Mouse (Mus musculus) lung, adult 2 months (tissue): ENCODE results near the gene Dexi. TPM values are rescaled to one million over a fixed set of nuclear protein-coding genes. Genes with fewer than 3 reads are reported as not detected.

Source experiments
- DNase-seq: peaks from one replicate; pipeline ENCODE4 v3.0.0; 2022
- H3K4me1 ChIP-seq: fragments of 200-500 bp; 2 replicates; pipeline ENCODE4 v1.6.1; 2011; ENCODE audit warnings: low read length; ENCODE audit not compliant: control insufficient read depth, insufficient read depth
- H3K4me3 ChIP-seq: fragments of 200-500 bp; replicated peaks from 2 replicates; pipeline ENCODE3; 2011; ENCODE audit warnings: low read depth, mild to moderate bottlenecking, control low read depth, low read length; ENCODE audit errors: extremely low read depth
- CTCF ChIP-seq: fragments of 200-500 bp; IDR thresholded peaks from 2 replicates; pipeline ENCODE4 v1.5.1; 2011; ENCODE audit warnings: mild to moderate bottlenecking, low read length, control low read depth; ENCODE audit not compliant: insufficient read depth
- POLR2A ChIP-seq: fragments of 200-500 bp; IDR thresholded peaks from 2 replicates; pipeline ENCODE4 v1.6.1; 2011; ENCODE audit warnings: low read depth, mild to moderate bottlenecking, control low read depth, low read length, borderline replicate concordance; ENCODE audit errors: extremely low read depth
- WGBS: fragments of 180-500 bp; shearing (Covaris S2); methylation state at CpG from one replicate; pipeline ENCODE4 v1.1.7; 2018; 5-methylcytosine and 5-hydroxymethylcytosine counted together
- polyA plus RNA-seq: library from polyadenylated mRNA; depleted of rRNA; stranded (reverse); fragments of >200 nt; gene quantifications from 2 replicates; pipeline ENCODE4 v1.2.3, GENCODE M21; 2012

The Dexi gene
- polyA plus RNA-seq, 1 experiment: 56.1 TPM

DNA sequence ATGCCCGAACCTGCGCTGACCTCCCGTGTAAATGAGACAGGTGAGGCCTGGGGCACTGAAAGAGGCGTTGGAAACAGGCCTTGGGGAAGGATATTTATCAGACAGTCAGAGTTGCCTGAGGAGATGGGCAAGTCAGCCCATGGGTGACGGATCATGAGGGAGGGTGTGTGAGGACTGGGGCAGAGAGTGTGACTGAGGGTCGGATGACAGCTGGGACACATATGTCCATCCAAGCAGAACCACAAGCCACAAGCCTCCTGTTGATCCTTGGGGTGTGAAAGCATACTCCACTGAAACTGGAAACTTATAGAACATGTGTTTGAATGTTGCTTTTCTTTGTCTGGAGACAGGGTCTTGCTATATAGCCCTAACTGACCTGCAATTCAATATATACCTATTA lies 34.2 kb downstream of the Dexi start:
- no peak overlapping the region for H3K4me3 ChIP-seq
- H3K4me1 ChIP-seq: no peaks in the 10 kb centered on the region
- 61% methylated on average over 6 of the region's 6 CpGs for WGBS
- DNase-seq: no peak
- TF ChIP-seq CTCF (no peak), POLR2A (no peak)

DNA sequence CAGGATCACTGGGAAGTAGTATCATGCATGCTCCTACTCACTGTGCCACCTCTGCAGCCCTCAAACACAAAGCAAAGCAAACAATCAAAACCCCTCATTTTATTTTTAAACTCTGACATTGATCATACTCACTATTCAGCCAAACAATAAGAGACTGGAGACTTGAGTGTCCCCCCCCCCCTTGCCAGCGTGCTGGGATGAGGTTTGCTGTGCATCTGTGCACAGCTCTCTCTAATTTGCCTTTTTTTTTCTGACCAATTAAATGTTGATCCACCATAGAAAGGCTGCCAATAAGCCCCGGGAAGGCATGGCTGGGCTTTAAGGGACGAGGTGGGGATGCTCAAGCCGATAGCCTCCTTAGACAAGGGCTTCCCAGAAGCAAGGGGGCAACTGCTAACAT lies 35.4 kb downstream of the Dexi start:
- 72% methylated on average over 4 of the region's 4 CpGs for WGBS
- Histone ChIP-seq H3K4me3 (no peak overlapping the region), H3K4me1 (no peaks in the 10 kb centered on the region)
- no peak for TF ChIP-seq CTCF
- DNase-seq: no peak

DNA sequence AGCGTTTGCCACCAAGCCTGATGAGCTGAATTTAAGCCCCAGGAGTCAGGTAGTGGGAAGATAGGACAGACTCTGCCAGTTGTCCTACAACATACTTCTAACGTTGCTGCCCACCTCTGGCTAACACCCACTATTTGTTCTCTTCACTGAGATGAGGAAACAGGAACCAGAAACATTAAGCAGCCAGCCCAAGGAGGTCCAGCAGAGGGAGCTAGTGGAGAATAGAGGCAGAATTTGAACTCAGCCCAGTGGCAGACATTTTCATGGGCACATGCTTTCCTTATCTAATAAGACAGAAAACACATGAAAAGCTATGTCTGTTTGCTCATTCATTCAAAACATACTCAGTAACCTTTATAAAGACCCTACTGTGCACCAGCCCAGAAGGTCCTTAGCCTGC lies 39.8 kb downstream of the Dexi start:
- DNase-seq: no peak
- H3K4me3 ChIP-seq: no peak overlapping the region
- H3K4me1 ChIP-seq: no peaks in the 10 kb centered on the region; the same call in 1 of the 2 replicates
- WGBS: 68% methylated on average over 2 of the region's 2 CpGs
- TF ChIP-seq CTCF: no peak
- TF ChIP-seq POLR2A: no peak

DNA sequence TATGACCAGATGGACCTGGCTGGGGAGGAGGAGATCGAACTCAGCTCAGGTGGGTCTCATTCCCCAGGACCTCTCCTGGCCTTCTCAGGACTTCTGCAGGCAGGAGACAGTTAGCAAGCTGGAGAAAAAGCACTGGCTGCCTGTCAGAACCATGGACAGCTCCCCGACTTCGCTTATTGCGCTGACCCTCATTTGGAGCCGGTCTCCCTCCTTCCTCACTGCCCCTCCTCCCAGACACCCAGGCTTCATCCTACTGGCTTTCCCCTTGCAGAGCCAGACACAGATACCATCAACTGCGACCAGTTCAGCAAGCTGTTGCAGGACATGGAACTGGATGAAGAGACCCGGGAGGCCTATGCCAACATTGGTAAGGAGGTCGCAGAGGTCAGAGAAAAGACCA lies 41.0 kb downstream of the Dexi start:
- Histone ChIP-seq H3K4me1 (no peaks in the 10 kb centered on the region; the same call in 1 of the 2 replicates), H3K4me3 (no peak overlapping the region)
- TF ChIP-seq CTCF (no peak), POLR2A (no peak)
- peak; percentile 41 for DNase-seq
- WGBS: 15% methylated on average over 8 of the region's 8 CpGs

DNA sequence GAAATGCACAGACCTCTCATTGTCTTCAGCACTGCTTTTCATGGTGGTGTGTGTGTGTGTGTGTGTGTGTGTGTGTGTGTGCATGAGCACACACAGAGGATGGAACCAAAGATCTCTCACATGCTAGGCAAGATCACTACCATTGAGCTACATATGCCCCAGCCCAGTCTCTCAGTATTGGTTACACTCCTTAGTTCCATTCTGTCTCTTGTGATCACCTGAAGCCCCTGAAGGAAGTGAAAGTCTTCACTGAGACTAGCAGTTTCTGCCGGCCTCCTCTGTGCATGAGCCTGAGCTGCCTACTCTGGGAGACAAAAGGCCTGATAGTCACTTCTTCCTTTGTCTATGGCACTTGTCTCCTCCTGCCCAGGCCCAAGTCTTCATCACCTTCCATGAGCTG lies 43.7 kb downstream of the Dexi start:
- Histone ChIP-seq H3K4me3 (no peak overlapping the region), H3K4me1 (no peaks in the 10 kb centered on the region; the same call in 1 of the 2 replicates)
- TF ChIP-seq CTCF (no peak), POLR2A (no peak)
- WGBS: 43% methylated on average over 1 of the region's 1 CpGs
- DNase-seq: no peak

DNA sequence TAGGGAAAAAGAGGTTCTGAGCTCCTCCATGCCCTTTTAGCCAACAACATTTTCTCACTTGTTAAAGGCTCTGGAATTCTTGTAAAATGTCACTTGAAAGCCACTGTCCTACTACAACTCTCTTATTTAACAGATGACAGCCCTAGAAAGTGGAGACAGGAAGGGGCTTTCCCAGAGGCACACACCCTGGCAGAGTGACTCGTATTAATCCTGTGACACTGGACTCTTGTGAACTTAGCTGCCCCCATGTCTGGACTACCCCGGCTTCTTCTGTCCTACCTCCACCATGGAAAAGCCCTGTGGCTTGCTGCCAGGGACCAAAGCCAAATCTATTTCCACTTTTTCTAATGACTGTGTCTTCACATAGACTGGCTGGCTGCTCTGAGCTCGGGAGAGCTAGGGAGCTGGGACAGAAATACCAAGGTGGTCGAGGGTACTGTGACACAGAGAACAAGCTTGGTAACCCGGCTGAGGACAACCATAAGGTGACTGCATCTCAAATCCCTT lies 44.7 kb downstream of the Dexi start:
- no peak for DNase-seq
- TF ChIP-seq CTCF (no peak), POLR2A (no peak)
- Histone ChIP-seq H3K4me3 (no peak overlapping the region), H3K4me1 (no peaks in the 10 kb centered on the region; the same call in 1 of the 2 replicates)
- WGBS: 34% methylated on average over 5 of the region's 5 CpGs

DNA sequence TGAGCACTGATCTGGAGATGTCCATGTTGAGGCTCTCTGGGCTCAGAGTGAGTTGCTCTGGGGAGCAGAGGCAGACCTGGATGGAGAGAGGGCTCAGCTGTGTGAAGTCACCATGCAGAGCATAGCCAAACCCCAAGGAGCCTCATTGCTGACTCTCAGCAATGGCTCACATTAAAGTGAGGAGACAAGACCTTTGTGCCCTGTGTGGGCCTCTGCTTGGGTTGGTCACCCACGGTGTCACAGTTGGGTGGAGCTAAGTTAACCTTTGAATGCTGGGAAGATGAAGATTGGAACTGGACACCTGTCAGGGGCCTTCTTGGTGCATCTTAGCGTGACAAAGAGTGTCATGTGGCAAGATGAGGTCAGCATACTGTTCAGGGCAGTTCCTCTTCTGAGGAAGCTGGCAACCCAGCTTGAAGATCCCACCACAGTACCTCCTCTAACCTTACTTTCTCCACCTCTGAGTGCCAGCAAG lies 47.0 kb downstream of the Dexi start:
- no peak overlapping the region for H3K4me3 ChIP-seq

DNA sequence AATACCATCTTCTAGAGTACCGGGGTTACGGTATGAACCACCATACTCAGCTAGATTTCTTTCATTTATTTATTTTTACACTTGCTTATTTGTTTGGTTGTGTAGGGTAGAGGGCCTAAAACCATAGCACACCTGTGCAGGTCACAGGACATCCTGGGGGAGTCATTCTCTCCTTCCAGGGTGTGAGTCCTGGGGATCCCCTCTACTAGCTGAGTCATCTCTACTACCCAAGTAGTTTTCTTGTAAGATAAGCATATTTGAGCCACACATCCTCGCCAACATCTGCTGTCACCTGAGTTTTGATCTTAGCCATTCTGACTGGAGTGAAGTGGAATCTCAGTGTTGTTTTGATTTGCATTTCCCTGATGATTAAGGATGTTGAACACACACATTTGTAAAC lies 50.3 kb downstream of the Dexi start:
- DNase-seq: no peak
- WGBS: 80% methylated on average over 3 of the region's 3 CpGs
- no peak overlapping the region for H3K4me3 ChIP-seq
- 0 out of 2 replicates have a peak, but pooled peaks cover 2% of the 10 kb centered on the region for H3K4me1 ChIP-seq
- TF ChIP-seq CTCF (no peak), POLR2A (no peak)

More for the DNA sequence above, 47.0 kb downstream of the Dexi start:
- TF ChIP-seq CTCF: no peak
- TF ChIP-seq POLR2A: no peak
- WGBS: 49% methylated on average over 2 of the region's 2 CpGs
- no peak for DNase-seq
- no peaks in the 10 kb centered on the region; the same call in 1 of the 2 replicates for H3K4me1 ChIP-seq

DNA sequence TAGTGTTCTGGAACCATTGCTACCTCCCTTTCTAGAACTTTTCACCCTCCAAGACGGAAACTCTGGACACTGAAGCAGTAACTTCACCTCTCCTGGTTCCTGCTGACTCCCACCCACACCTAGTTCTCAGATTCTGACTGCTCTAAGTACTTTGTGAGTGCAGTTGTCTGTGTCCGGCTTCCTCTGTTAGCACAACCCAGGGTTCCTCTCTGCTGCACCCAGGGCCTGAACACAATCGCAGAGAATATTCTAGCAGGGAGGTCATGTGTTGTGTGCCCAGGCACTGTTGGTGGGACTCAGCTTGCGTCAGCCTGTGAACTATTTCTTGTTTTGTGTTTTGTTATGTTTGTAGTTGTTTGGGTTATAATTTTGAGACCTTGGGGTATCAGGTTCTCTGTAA lies 51.1 kb downstream of the Dexi start:
- WGBS: 81% methylated on average over 4 of the region's 4 CpGs
- TF ChIP-seq POLR2A: no peak
- TF ChIP-seq CTCF: no peak
- no peak for DNase-seq

DNA sequence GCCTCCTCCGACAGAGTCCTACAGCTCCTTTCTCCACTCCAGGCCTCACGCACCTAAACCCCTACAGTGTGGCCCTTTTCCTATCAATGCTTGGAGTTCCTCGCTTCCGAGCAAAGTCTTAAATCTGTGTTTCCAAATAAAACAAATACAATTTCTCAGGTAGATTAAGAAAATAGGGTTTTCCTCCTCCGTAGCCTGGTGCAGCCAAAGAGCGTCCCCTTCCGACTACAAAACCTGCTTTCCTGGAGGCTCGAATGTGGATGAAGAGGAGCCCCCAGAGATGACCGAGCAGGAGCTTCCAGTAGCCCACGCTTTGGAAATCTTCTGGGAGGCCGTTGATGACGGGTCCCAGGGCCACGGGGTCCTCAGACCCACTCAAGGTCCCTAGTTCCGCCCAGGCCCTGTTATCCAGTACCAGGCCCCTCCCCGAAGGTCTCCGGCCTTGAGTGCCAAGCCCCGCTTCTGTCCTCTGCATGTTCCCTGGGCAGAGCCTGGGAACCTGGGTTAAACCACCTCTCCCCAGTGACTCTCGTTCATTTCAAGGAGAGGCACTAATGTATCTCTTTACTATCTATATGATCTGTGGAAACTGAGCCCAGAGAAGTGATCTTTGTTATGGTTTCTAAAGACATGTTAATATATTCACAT lies 52.2 kb downstream of the Dexi start:
- 0 out of 2 replicates have a peak, but pooled peaks cover 2% of the 10 kb centered on the region for H3K4me1 ChIP-seq
- DNase-seq: no peak
- H3K4me3 ChIP-seq: peak overlapping the region; percentile 39
- WGBS: 73% methylated on average over 18 of the region's 18 CpGs
- TF ChIP-seq CTCF (no peak), POLR2A (no peak)

More for the DNA sequence above, 51.1 kb downstream of the Dexi start:
- Histone ChIP-seq H3K4me1 (0 out of 2 replicates have a peak, but pooled peaks cover 2% of the 10 kb centered on the region), H3K4me3 (no peak overlapping the region)
